Mouse (Mus musculus): Measurements from ENCODE around the gene Elmsan1.

DNA sequence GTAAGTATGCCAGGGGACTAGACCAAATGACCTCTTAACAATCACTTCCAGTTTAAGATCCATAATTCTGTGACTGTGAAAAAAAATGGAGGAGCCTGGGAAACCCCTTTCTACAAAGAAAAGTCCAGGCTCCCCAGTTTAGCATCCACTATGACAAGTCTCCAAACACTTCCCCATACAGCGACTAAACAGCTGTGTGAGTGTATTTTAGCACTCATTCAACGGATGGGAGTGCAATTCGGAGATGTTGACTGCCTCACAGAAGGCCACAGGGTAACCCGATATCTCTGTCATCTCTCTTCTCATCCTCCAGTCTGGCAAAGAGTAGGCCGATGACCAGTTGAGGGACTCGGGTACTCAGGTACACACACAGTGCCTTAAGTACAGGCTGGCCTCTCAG is 23.5 kb downstream of the Elmsan1 start:
- no peak for TF ChIP-seq CTCF (IDR thresholded peaks at IDR 0.05; ENCODE audit: extremely low read depth, insufficient read length, insufficient replicate concordance, low read depth, low read length)
- TF ChIP-seq POLR2A (IDR thresholded peaks at IDR 0.05; ENCODE audit: low read depth, low read length): no peak
